Comparison of ENCODE assay signal across 8 mouse cellular contexts in genomic region chr15:36715745-36716685, GRCm38 (mm10).
DNase-seq lines count a peak whose midpoint lies in the region; ATAC-seq and TF ChIP-seq lines count a peak whose summit lies in the region.

No protein-coding gene starts in this region.

- H3K4me1 ChIP-seq in forebrain, embryonic 14.5 days (ENCODE audit: control insufficient read depth, insufficient read depth, low read length), result peaks cover 3% of the 10 kb centered on the region
- peaks cover 4 to 6% of the 10 kb centered on the region in 2 experiments; a peak in 2 of 4 replicates for H3K4me1 ChIP-seq in liver, embryonic 14.5 days (replicated peaks; ENCODE audit: control insufficient read depth in 2 of 2, insufficient read depth in 2 of 2, low read length in 1 of 2)
- peaks cover 6% of the 10 kb centered on the region for H3K4me1 ChIP-seq in stomach, embryonic 15.5 days

- peak overlapping the region; percentile 45 for H3K9ac ChIP-seq in forebrain, embryonic 14.5 days (ENCODE audit: low read length)
- H3K9ac ChIP-seq in liver, embryonic 14.5 days (replicated peaks), result peak overlapping the region; percentile 73
- H3K9ac ChIP-seq in stomach, embryonic 15.5 days, result no peak overlapping the region

- H3K4me2 ChIP-seq in forebrain, embryonic 14.5 days (ENCODE audit: low read length), result peak overlapping the region; percentile 42
- peak overlapping the region; percentile 70 for H3K4me2 ChIP-seq in liver, embryonic 14.5 days (ENCODE audit: low read depth)
- H3K4me2 ChIP-seq in stomach, embryonic 15.5 days, result peak overlapping the region; percentile 45

- peak overlapping the region; percentile 72 for H3K27ac ChIP-seq in forebrain, embryonic 14.5 days (ENCODE audit: low read depth, low read length)
- H3K27ac ChIP-seq in liver, embryonic 14.5 days, result no peak overlapping the region
- peak overlapping the region; percentile 68 for H3K27ac ChIP-seq in stomach, embryonic 15.5 days

- TF ChIP-seq CTCF in liver, embryonic 14.5 days (IDR thresholded peaks at IDR 0.05; ENCODE audit: low read depth), result peak; percentile 81

- no peaks in the 10 kb centered on the region for H3K36me3 ChIP-seq in forebrain, embryonic 14.5 days (ENCODE audit: control insufficient read depth, insufficient read depth, low read length)
- no peaks in the 10 kb centered on the region for H3K36me3 ChIP-seq in liver, embryonic 14.5 days (replicated peaks; ENCODE audit: control insufficient read depth, insufficient read depth, low read depth)
- no peaks in the 10 kb centered on the region for H3K36me3 ChIP-seq in stomach, embryonic 15.5 days

- no peaks in the 10 kb centered on the region for H3K27me3 ChIP-seq in forebrain, embryonic 14.5 days (replicated peaks; ENCODE audit: control insufficient read depth, insufficient read depth, low read length)
- no peaks in the 10 kb centered on the region for H3K27me3 ChIP-seq in liver, embryonic 14.5 days (ENCODE audit: control insufficient read depth, insufficient read depth, low read length)
- H3K27me3 ChIP-seq in stomach, embryonic 15.5 days (replicated peaks), result no peaks in the 10 kb centered on the region; the same call in 1 of the 2 replicates

- peak overlapping the region; percentile 15; the same call in 1 of the 2 replicates for H3K4me3 ChIP-seq in forebrain, embryonic 14.5 days (ENCODE audit: low read depth, low read length)
- H3K4me3 ChIP-seq in liver, embryonic 14.5 days (ENCODE audit: insufficient read depth in 1 of 2, low read depth in 2 of 2, low read length in 2 of 2), result peak overlapping the region; percentile 57 to 64
- H3K4me3 ChIP-seq in stomach, embryonic 15.5 days (replicated peaks), result peak overlapping the region; percentile 33

- intact Hi-C loops in heart, postnatal 14 days (cut with DNase I), result loop anchor here (5.0 kb wide), 2 partner anchors 66 to 301 kb away; no protein-coding TSS in a partner anchor

- peak; percentile 86 for ATAC-seq in cerebellum, adult (ENCODE audit: insufficient number of reproducible peaks, low FRiP score, low TSS enrichment)
- peak; percentile 92 for ATAC-seq in forebrain, embryonic 14.5 days
- peak; percentile 69 for ATAC-seq in liver, embryonic 14.5 days (ENCODE audit: insufficient read depth)
- ATAC-seq in stomach, embryonic 15.5 days (ENCODE audit: insufficient read depth, low FRiP score, low read depth), result peak; percentile 75

- no peak for TF ChIP-seq EP300 in liver, embryonic 14.5 days (IDR thresholded peaks at IDR 0.05; ENCODE audit: low read depth)

- peak; percentile 53 for DNase-seq in ES-CJ7 (ENCODE audit: low read depth, low spot score)
- peak; percentile 88 for DNase-seq in forebrain, embryonic 14.5 days (ENCODE audit: low spot score)
- DNase-seq in heart, postnatal 14 days, result peak; percentile 68 to 74
- DNase-seq in kidney, postnatal 4 days, result peak; percentile 61 to 80
- DNase-seq in liver, embryonic 14.5 days (ENCODE audit: low read depth in 3 of 3, low spot score in 3 of 3), result peak in 1 of 3 experiments; percentile 49
- peak; percentile 51 for DNase-seq in neural tube, embryonic 10.5 days (ENCODE audit: extremely low spot score, low spot score)

- H3K9me3 ChIP-seq in forebrain, embryonic 14.5 days (replicated peaks; ENCODE audit: control insufficient read depth, low read length), result no peaks in the 10 kb centered on the region
- no peaks in the 10 kb centered on the region for H3K9me3 ChIP-seq in liver, embryonic 14.5 days (ENCODE audit: control insufficient read depth, low read length)
- no peaks in the 10 kb centered on the region for H3K9me3 ChIP-seq in stomach, embryonic 15.5 days

- WGBS in forebrain, embryonic 14.5 days, result 20% methylated on average over 26 of the region's 26 CpGs
- WGBS in liver, embryonic 14.5 days (ENCODE audit: insufficient replicate concordance), result 8% methylated on average over 26 of the region's 26 CpGs
- 10% methylated on average over 26 of the region's 26 CpGs for WGBS in stomach, embryonic 15.5 days
